Mouse (Mus musculus) v-Abl transformed pro-B cells (cell line): Measurements from ENCODE around the gene Ift81.

Experiments
- in situ Hi-C, 2 experiments: fragments of 400-800 bp; cut with MboI; formaldehyde crosslinking; loops; one replicate each; pipeline ENCODE4 v1.15.1; 2025; ENCODE audit not compliant: unreplicated experiment in 2 of 2

The Ift81 gene

GRCm38 (mm10) chr5:122555107-122555506 lies 59.2 kb downstream of the Ift81 start:
- in situ Hi-C loops = no loop called here

GRCm38 (mm10) chr5:122552638-122553037 lies 61.7 kb downstream of the Ift81 start:
- in situ Hi-C loops = no loop called here

- in situ Hi-C loops = no loop called here
Observed at GRCm38 (mm10) chr5:122550460-122550859, 63.9 kb downstream of the Ift81 start.

GRCm38 (mm10) chr5:122548671-122549070 lies 65.6 kb downstream of the Ift81 start:
- in situ Hi-C loops = loop anchor here in 1 of 2 experiments (25.0 kb wide), 1 partner anchor 636 kb away; no protein-coding TSS in a partner anchor

- in situ Hi-C loops = loop anchor here in 1 of 2 experiments (25.0 kb wide), 1 partner anchor 636 kb away; no protein-coding TSS in a partner anchor
Observed at GRCm38 (mm10) chr5:122547810-122548209, 66.5 kb downstream of the Ift81 start.

- in situ Hi-C loops = loop anchor here in 1 of 2 experiments (25.0 kb wide), 1 partner anchor 635 kb away; no protein-coding TSS in a partner anchor
Observed at GRCm38 (mm10) chr5:122547251-122547714, 67.0 kb downstream of the Ift81 start.

- in situ Hi-C loops = loop anchor here in 1 of 2 experiments (25.0 kb wide), 1 partner anchor 631 kb away; no protein-coding TSS in a partner anchor
Observed at GRCm38 (mm10) chr5:122543392-122543791, 70.9 kb downstream of the Ift81 start.

- in situ Hi-C loops = loop anchor here in 1 of 2 experiments (25.0 kb wide), 1 partner anchor 630 kb away; no protein-coding TSS in a partner anchor
Observed at GRCm38 (mm10) chr5:122541871-122542270, 72.4 kb downstream of the Ift81 start.

GRCm38 (mm10) chr5:122538077-122538476 lies 76.2 kb downstream of the Ift81 start:
- in situ Hi-C loops = loop anchor here in 1 of 2 experiments (25.0 kb wide), 1 partner anchor 626 kb away; no protein-coding TSS in a partner anchor

- in situ Hi-C loops = loop anchor here in 1 of 2 experiments (25.0 kb wide), 1 partner anchor 625 kb away; no protein-coding TSS in a partner anchor
Observed at GRCm38 (mm10) chr5:122537654-122538053, 76.7 kb downstream of the Ift81 start.

- in situ Hi-C loops = loop anchor here in 1 of 2 experiments (25.0 kb wide), 1 partner anchor 622 kb away; no protein-coding TSS in a partner anchor
Observed at GRCm38 (mm10) chr5:122533884-122534283, 80.4 kb downstream of the Ift81 start.

GRCm38 (mm10) chr5:122529913-122530604 lies 84.3 kb downstream of the Ift81 start:
- in situ Hi-C loops = loop anchor here in 1 of 2 experiments (25.0 kb wide), 1 partner anchor 618 kb away; no protein-coding TSS in a partner anchor

GRCm38 (mm10) chr5:122529316-122529715 lies 85.0 kb downstream of the Ift81 start:
- in situ Hi-C loops = loop anchor here in 1 of 2 experiments (25.0 kb wide), 1 partner anchor 617 kb away; no protein-coding TSS in a partner anchor

- in situ Hi-C loops = loop anchor here in 1 of 2 experiments (25.0 kb wide), 1 partner anchor 616 kb away; no protein-coding TSS in a partner anchor
Observed at GRCm38 (mm10) chr5:122528591-122528990, 85.7 kb downstream of the Ift81 start.

GRCm38 (mm10) chr5:122527761-122528160 lies 86.6 kb downstream of the Ift81 start:
- in situ Hi-C loops = loop anchor here in 1 of 2 experiments (25.0 kb wide), 1 partner anchor 615 kb away; no protein-coding TSS in a partner anchor

GRCm38 (mm10) chr5:122526878-122527730 lies 87.2 kb downstream of the Ift81 start:
- in situ Hi-C loops = loop anchor here in 1 of 2 experiments (25.0 kb wide), 1 partner anchor 615 kb away; no protein-coding TSS in a partner anchor

GRCm38 (mm10) chr5:122526405-122526804 lies 87.9 kb downstream of the Ift81 start:
- in situ Hi-C loops = loop anchor here in 1 of 2 experiments (25.0 kb wide), 1 partner anchor 614 kb away; no protein-coding TSS in a partner anchor

- in situ Hi-C loops = loop anchor here in 1 of 2 experiments (25.0 kb wide), 1 partner anchor 613 kb away; no protein-coding TSS in a partner anchor
Observed at GRCm38 (mm10) chr5:122525238-122525931, 88.9 kb downstream of the Ift81 start.

- in situ Hi-C loops = loop anchor here in 1 of 2 experiments (25.0 kb wide), 1 partner anchor 613 kb away; no protein-coding TSS in a partner anchor
Observed at GRCm38 (mm10) chr5:122524854-122525237, 89.5 kb downstream of the Ift81 start.
